Mouse (Mus musculus): ENCODE results near the gene Mcrip2. TPM values are rescaled to one million over a fixed set of nuclear protein-coding genes. Genes with fewer than 3 reads are reported as not detected.

Mcrip2 gene
- total RNA-seq, 2 experiments from 2014 or later, result 25.8 to 30.4 TPM

DNA sequence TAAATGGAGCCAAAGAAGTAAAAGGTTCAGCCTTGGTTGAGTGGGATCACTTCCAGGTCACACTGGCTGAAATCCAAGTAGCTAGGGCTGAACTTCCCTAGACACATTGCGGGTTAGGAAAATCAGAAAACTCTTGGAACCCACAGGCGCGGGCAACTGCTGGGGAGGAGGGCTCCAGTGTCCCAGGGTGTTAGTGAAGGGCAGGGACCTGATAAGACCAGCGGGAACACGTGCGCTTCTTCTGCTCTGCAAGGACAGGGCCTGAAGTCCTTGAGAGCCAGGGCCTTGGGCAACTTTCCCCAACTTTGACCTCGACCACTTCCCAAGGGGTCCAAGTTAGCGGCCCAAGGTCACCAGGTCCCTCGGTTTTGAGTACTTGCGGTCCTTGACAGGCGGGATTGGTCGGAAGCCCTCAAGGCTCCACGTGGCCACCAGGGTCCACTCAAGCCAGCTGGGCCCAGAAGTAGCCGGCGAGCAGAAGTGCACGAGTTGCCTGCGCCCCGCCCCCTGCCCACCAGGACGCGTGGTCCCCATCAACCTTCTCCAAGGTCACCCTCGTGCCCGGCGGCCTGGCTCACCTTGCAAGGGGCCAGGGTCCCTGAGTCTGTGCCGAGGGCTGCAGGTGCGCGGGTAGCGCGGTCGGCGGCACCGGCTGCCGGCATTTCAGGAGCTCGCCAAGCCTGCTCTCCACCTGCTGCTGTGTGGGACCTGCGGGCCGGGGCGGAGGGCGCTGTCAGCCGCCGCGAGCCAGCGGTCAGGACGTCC lies 546 bp downstream of the Mcrip2 start:
- peak; percentile 50 for ATAC-seq (replicated peaks; ENCODE audit: poor library complexity, severe bottlenecking)

DNA sequence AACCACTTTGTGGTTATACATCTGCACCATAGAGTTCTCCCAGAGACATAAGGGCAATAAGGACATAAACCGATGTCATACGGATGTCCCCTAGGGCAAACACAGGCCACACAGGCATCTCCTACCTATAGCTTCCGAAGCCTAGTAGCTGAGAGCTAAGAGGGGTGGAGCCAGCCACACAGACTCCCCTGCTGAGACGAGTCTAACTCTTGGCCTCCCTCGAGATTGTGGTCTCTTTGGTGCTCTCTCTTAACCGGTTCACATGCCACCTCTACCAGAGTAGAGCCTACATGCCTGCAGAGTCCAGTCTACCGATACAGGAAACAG lies 1.1 kb downstream of the Mcrip2 start:
- ATAC-seq (replicated peaks; ENCODE audit: poor library complexity, severe bottlenecking), result peak; percentile 13; the same call in 1 of the 2 replicates

DNA sequence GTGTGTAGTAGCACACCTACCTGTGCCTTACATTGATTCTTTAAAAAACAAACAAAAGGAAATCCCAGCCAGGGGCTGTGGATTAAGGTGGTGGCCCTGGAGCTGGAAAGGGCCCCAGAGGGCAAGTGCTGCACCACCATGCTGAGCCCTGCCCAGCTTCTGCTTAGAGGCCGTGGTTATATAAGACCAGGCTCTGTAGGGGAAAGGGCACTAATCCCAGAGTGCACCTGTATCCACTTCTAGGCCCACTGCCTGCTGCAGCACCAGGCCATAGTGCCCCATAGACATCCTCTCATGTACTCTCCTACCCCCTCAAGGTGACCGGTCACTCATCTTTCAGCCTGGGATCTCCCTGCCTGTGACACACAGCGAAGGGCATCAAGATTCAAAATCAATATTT lies 2.4 kb downstream of the Mcrip2 start:
- ATAC-seq (replicated peaks; ENCODE audit: poor library complexity, severe bottlenecking), result no peak

DNA sequence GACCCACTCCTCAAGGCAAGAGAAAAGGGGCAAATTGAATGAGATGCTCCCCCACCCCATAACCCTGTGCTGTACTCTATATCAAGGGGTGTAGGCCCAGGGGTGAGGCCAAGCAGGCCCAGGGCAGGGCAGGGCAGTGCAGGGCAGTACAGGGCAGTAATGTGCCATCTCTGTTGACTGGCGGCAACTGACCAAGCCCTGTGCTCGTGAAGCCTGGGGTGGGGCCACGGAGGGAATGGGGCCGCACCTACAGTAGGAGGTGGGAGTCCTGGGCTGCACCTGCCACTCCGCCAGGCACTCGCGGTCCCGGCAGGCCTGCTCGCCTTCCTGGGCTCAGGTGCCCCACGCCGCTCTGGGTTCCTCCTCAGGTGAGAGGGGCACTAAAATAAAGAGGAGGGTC lies 3.3 kb downstream of the Mcrip2 start:
- ATAC-seq (replicated peaks; ENCODE audit: poor library complexity, severe bottlenecking), result no peak

DNA sequence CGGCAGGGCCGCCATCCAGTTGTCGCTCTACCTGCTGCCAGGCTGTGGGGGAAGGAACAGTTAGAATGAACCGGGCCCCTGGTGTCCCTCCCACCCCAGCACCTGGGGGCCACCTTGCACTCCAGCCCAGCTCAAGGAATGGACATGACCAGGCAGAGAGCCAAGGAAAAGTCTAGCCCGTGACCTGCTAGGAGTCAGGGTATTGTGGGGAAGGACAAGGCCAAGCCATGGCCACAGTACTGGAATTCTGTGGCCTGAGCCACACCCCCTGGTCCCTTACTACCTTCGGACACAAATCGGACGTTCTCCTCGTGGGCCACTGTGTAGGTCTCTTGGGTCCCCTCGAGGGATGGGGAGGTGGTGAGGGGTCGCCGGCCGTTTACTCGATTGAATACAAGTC lies 4.3 kb downstream of the Mcrip2 start:
- no peak for ATAC-seq (replicated peaks; ENCODE audit: poor library complexity, severe bottlenecking)

DNA sequence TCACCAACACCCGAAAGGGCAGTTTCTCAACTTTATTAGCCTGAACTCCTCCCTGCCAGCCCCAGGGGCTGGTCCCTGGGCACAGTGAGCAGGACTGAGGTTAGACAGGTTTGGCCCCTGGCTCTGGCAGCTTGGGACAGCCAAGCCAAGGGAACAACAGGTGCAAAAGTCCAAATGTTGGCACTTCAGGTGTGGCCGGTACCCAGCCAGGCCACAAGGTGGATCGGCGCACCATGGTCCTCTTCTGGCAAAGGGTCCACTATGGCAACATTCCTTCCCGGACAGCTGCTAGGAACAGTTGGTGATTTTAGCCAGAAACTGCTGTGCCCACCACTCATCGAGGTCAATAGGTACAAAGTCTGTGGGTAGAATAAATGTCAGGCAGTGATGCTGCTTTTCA lies 4.9 kb downstream of the Mcrip2 start:
- no peak for ATAC-seq (replicated peaks; ENCODE audit: poor library complexity, severe bottlenecking)

DNA sequence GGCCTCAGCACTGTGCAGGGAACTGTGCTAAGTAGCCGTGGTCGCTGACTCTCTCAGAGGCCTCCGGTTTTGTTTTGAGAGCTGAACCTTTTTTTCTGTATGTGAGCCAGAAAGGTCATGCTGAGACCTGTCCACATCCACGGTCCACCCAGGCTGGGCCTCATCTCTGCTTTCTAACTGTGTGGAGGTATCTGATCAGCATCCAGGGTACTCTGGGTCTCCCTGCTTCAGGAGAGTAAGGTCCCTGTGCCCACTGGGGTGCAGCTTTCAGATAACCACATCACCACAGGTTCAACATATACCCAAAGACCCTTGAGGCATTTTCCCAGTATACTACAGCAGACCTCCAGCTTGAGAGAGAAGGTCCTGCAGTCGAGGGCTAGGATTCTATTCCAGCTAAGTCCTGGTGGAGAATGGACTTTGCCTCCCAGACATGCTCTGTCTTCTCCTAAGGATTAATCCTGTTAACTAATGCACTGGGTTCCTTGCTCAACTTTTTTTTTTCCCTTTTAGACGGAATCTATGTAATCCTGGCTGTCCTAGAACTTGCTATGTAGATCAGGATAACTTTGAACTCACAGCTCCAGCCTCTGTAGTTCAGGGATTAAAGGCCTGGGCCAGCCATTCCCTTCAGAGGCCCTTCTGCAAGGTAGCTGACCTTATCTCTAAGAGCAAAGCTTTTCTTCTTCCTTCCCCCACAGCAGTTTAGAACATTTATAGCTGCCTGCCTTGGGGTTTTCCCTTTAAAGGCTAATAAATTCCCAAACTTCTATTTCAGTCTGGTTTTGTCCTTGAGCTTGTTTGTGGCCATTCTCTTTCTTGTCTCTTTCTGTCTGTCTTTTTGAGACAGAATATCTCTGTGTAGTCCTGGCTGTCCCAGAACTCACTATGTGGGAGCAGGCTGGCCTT lies 6.6 kb downstream of the Mcrip2 start:
- ATAC-seq (replicated peaks; ENCODE audit: poor library complexity, severe bottlenecking), result no peak

DNA sequence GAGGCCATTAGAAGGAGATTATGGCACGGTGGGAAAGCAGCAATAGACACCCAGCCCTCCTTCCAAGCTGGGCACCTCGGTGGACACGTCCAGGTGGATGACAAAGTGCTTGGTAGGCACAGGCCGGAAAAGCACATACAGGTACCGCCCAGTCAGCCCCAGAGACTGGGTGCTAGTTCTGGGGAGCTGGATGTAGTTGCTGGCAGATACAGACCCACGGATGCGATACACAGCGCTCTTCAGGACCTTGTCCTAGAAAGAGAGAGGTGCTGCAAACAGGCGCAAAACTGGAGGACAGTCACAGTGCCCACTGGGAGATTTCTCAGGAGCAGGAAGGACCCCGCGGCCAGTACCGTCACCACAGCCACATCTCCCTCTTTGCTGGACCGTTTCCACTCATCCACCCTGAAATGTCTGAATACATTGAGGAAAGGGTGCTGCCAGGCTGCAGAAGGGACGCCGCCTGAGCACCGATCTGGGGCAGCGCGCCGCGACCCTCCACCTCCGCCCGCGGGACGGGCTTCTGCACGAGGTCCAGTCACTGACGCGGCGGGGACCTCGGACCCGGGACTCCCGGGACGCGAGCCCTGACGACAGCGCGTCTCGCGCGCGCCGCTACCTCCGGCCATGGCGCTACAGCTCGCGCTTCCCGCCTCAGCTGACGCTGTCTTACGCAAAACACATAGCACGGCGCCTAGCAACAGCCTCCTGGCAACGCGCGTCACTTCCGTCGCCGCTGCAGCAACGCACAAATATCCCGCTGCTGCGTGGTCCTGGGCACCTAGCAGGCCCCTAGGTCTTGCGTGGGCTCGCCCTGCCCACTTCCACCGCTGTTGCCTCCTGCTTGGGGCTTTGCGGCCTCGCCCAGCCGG lies 7.5 kb downstream of the Mcrip2 start, which contains the start of gene Wdr90:
TSS of gene Wdr90 (minus strand) at position 670 of the 872 bp plus-strand sequence.
- peak; percentile 97 for ATAC-seq (replicated peaks; ENCODE audit: poor library complexity, severe bottlenecking)

DNA sequence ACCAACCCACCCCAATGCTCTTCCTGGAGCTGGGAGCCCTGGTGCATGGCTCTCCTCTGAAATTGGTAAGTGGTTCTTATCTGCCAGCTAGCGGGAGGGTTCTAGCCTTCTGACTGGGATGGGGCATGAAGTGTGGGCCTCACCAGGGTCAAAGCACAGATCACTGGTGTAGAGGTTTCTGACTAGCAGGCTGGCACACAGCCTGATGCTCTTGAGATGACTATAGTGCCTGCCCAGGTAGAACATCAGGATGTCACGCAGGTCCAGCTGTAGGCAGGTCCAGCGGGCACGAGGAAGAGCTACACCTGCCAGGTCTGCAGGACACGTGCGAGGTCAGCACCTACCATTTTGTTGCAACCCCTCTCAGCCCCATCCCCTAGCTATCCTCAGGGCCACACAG lies 8.3 kb downstream of the Mcrip2 start:
- no peak for ATAC-seq (replicated peaks; ENCODE audit: poor library complexity, severe bottlenecking)

DNA sequence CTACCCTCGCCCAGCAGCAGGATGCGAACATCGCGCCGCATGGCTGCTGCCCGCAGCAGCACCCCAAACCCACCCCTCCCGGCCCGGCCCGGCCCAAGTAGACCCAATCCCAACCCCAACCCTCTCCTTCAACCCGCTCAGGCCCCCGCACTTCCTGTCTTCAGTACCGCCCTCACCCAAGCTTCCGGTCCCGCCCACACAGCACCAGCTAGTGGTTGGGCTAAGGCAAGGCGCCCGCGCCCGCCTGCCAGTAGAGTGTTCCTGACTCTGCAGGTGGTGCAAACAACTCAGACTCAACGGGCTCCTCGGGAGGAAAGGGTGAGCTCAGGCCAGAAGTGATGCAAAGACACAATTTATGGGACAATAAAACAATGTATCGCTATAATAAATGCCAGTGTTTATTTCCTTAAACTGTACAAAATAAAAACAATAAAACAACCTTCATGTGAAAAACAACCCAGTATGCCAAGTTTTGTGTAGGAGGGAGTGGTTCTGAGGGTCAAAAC lies 24.1 kb downstream of the Mcrip2 start, which contains the start of gene Rhot2:
TSS of gene Rhot2 (minus strand) at position 456 of the 506 bp plus-strand sequence.
- ATAC-seq (replicated peaks; ENCODE audit: poor library complexity, severe bottlenecking), result peak; percentile 95

DNA sequence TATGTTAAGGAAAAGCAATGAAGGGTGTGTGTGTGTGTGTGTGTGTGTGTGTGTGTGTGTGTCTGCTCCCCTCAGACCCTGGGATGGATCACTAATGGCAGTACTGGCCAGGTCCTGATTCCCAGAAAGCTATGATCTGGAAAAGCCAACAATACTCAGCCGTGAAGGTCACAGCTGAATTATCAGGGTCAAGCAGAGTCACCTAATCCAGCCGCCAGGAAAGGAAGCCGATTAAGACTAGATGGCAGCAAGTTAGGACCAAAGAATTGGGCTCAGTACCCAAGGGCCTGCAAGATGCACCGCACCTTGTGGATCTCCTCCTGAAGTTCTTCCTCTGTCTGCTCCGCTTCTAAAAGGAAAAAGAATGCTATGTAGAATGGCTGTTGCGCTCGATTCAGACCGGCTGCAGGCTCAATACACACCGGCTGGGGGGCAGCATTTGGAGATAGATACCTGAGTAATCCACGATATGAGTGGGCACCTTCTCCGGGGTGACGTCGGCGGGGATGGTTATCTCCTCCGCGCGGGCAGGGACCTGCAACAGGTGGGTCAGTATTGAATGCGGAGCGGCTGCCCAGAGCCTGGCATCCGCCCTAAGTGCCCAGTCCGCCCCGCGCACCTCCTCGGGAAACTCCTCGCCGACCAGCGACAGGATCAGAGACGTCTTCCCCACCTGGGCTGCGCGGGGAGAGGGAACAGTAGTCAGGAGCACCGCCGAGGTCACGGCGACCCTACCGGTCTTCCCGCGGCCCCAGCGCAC lies 24.7 kb downstream of the Mcrip2 start:
- ATAC-seq (replicated peaks; ENCODE audit: poor library complexity, severe bottlenecking), result no peak

DNA sequence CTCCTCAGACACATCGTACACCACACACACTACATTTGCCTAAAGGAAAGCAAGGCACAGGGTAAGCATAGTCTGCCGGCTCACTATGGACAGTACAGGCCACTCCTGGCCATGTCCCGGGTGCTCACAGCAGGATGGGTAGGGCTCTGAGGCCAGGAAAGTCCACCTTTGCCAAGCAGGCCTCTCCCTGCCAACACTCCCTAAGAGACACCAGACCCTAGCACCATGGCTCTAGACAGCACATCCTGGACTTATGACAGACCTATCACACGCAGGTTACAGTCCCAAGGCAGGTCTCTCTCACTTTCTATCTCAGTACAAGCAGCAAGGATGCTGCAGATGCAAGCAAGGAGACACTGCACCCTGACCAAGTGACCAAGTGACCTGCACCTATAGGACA lies 25.4 kb downstream of the Mcrip2 start:
- no peak for ATAC-seq (replicated peaks; ENCODE audit: poor library complexity, severe bottlenecking)

DNA sequence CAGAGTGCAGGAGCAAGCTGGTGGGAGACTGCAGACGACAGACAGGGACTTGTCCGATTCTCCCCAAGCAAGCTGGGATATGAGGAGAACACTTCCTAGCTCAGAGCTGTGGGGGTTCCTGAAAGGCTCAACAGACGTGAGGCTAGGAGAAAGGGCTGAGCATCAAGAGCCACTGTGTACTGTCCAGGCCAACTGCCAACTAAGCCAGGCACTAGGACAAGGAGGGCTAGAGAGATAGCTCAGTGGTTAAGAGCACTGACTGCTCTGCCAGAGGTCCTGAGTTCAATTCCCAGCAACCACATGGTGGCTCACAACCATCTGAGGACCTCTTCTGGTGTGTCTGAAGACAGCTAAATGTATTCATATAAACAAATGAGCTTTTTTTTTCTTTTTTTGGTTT lies 26.1 kb downstream of the Mcrip2 start:
- ATAC-seq (replicated peaks; ENCODE audit: poor library complexity, severe bottlenecking), result no peak

DNA sequence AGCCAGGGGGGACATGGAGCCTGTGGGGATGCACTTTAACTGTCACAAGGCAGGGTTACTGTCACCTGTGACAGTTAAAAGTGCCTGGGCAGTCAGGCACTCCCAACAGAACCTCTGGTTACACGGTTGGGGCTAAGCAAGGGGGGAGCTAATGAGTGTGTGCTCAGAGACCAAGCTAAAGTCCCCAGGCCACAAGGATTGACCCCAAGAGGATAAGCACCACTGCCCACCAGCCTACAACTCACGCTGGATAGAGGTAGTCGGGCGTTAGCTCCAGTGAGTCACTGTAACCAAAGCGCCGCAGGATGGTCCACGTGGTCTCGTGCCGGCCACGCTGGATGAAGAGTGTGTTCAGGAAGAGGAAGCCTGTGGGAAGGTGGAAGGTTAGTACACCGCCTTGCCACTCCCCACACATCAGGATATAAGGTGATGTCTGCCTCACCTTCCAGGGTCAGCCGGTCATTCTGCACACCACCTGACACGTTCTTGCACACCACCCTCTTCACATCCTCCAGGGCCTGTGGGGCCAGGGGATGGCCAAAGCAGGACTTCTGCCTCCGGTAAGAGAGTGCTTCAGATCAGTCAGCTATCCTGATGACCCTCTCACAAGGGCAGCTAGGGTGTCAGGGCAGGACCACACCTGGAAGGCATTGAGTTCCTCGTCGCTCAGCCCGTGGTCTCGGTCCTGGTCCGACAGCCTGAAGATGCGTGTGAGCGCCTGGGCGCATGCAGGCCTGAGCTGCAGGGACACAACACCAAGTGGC lies 27.3 kb downstream of the Mcrip2 start, which contains the start of gene Gm20683:
TSS of gene Gm20683 (minus strand) at position 647 of the 764 bp plus-strand sequence.
- ATAC-seq (replicated peaks; ENCODE audit: poor library complexity, severe bottlenecking), result no peak

DNA sequence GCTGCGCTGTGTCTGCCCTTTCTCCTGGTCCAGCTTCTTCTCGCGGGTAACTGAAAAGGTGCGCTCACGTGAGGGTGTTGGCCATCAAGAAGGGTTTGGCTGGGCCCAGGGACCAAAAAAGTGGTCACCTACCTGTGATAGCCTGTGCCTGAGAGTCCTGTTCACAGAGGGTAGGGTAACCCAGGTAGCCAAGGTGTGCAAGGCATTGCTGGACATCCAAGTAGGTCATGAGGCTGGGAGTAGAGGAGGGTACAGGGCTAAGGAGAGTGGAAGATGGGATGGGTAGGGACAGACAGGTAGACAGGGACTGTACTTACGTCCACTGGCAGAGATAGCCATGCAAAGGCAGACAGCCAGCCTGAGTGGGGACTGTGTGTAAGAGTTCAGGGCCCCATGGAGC lies 28.0 kb downstream of the Mcrip2 start:
- ATAC-seq (replicated peaks; ENCODE audit: poor library complexity, severe bottlenecking), result no peak

DNA sequence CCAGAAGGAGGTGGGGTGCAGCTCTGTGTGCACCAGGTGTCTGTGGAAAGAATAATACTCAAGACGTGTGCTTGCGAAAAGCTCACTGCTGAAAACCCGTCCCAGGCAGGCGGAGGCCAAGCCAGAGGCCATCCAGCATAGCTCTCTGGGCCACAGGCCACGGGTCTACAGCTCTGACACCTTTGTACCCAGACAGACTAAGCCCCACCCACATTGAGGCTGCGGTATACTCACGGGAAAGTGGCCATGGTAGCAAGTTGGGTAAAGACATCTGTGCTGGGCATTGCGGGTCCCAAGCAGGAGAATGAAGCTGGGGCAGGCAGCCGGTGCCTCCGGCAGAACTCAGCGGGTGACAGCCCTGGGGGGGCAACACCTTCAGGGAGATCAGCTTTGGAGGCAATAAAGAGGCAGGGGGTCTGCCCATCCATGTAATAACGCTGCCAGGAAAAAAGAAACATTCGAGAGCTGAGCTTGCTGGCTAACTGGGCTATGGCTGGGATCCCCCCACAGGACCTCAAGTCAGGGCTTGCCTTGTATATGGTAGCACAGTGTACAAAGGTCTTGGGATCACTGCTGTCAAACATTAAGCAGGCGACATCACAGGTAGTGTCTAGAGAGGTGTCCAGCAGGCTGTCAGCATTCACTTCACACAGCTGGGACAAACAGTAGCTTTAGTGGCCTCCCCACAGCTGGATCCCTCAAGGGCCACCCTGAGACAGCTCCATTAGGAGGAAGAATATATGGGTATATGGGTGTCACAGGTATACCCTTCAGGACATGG lies 28.9 kb downstream of the Mcrip2 start:
- no peak for ATAC-seq (replicated peaks; ENCODE audit: poor library complexity, severe bottlenecking)

DNA sequence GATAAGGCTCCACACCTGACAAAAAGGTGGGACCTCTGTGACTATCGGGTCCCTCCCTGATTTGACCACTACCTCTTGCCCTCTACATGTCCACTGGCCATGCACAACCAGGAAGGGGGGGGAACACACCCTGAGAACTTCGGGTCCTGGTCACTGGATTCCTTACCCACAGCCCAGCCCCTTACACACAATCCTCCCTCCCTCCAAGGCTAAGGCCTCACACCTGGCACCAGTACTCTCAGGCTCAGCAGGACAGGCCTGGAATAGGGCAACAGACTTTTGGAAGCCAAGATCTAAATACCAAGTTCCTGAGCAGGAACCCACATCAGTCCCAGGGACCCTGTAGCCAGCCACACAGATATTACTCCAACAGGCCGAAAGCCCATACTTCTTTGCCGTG lies 29.7 kb downstream of the Mcrip2 start:
- ATAC-seq (replicated peaks; ENCODE audit: poor library complexity, severe bottlenecking), result no peak

DNA sequence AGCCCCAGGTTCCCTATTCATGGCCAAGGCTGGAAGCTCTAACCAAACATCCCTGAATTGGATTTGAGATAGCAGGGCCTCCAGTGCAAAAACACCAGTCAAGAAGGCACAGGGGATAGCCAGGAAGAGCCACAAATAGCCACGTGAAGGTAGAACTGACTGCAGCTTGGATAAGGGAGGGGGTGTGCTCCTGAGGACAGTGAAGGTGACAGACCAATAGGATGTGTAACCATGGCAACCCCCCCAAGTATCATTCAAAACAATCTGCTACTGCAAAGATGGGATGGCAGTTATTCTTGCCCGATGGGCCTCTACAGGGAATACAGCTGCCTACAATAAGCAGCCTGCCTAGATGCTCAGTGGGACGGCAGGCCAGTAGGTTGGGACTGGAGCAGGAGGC lies 31.0 kb downstream of the Mcrip2 start:
- ATAC-seq (replicated peaks; ENCODE audit: poor library complexity, severe bottlenecking), result no peak

Measured in granulocyte monocyte progenitor cell, adult 5-6 weeks (primary cell).